Mouse (Mus musculus) spleen, postnatal 10 days (tissue): ENCODE results near the gene Zfp612.

ENCODE experiments used
- DNase-seq, 2 experiments: peaks; one replicate each; pipeline ENCODE4 v3.0.0; 2021 to 2022; ENCODE audit warnings: low spot score in 2 of 2

Gene Zfp612

GRCm38 (mm10) chr8:110134236-110134635 is 54.7 kb downstream of the Zfp612 start:
- no peak for DNase-seq

GRCm38 (mm10) chr8:110135515-110135914 is 56.0 kb downstream of the Zfp612 start:
- DNase-seq = no peak

- no peak for DNase-seq
These were observed 60.6 kb downstream of the Zfp612 start for GRCm38 (mm10) chr8:110140156-110140555.

- DNase-seq = no peak
These were observed 61.2 kb downstream of the Zfp612 start for GRCm38 (mm10) chr8:110140770-110141169.
